Mouse (Mus musculus) lung, adult 18-20 months (tissue): ENCODE results near the gene Nr0b2.
A peak's percentile ranks its signal among the peaks of the same experiment; 100 is the strongest.

ENCODE experiments used
- DNase-seq, 2 experiments: peaks; one replicate each; pipeline ENCODE4 v3.0.0; 2022; ENCODE audit warnings: mixed read lengths in 2 of 2

Gene Nr0b2

GRCm38 (mm10) chr4:133563123-133563571 lies 10.0 kb downstream of the Nr0b2 start:
- DNase-seq = no peak

DNA sequence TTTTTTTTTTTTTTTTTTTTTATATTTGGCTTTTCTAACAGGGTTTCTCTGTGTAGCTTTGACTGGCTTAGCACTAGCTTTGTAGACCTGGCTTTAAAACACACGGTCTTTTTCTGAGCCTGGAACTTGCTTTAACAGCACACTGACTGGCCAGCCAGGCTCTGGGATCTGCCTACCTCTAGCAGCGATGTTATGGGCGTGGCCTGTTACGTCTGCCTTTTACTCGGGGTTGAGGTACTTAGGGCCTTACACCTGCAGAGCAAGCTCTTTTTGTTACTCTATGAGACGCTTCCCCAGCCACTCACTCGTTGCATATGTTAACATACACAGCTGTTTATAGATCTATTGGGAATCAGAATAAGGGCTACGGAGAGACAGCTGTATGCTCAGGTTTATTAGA lies 14.1 kb downstream of the Nr0b2 start:
- no peak for DNase-seq

DNA sequence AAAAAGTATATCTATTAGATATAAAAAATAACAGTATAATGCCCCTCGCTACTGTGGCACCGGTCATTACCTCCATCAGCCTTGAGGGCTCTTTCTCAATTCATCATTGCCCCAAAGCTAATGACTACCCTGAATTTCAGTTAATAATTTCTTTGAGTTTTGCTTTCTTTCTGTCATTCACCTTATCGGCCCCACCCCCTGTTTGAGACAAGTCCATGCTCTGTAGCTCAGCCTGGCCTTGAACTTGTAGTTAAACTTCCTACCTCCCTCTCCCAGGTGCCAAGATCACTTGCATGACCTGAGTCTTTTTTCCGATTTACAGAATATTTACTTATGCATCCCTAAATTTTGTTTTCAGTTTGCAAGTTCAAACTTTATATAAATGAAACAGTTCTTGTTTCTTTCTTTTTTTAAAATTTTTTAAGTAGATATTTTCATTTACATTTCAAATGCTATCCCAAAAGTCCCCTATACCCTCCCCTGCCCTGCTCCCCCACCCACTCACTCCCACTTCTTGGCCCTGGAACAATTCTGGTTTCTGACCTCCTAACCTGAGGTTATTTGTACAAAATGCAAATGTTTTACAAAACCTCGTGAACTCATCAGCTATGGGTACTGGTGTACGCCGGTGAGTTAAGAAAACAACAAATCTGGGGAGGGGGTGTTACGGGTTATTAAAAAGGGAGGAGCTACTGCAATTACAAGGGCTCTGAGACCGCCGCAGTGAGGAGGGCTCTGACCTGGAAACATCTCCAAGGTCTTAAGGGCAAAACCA lies 16.3 kb downstream of the Nr0b2 start:
- no peak for DNase-seq

DNA sequence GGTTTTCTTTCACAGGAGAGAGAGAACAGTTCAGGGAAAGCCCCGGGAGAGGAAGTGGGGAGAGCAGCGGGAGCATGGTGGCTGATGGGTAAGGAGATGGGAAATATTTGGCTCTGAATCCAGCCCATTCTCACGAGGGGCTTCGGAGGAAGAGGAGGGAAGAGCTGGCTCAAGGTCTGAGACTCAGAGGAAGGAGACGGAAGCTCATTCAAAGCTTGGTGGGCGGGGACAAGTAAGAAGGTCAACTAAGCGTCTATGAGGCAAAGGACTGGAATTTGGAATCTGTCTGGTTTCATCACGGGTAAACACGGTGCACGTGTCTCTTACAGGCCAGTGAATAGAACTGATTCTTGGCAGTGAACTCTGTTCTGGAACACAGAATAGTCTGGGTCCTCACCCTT lies 16.9 kb downstream of the Nr0b2 start:
- no peak for DNase-seq

DNA sequence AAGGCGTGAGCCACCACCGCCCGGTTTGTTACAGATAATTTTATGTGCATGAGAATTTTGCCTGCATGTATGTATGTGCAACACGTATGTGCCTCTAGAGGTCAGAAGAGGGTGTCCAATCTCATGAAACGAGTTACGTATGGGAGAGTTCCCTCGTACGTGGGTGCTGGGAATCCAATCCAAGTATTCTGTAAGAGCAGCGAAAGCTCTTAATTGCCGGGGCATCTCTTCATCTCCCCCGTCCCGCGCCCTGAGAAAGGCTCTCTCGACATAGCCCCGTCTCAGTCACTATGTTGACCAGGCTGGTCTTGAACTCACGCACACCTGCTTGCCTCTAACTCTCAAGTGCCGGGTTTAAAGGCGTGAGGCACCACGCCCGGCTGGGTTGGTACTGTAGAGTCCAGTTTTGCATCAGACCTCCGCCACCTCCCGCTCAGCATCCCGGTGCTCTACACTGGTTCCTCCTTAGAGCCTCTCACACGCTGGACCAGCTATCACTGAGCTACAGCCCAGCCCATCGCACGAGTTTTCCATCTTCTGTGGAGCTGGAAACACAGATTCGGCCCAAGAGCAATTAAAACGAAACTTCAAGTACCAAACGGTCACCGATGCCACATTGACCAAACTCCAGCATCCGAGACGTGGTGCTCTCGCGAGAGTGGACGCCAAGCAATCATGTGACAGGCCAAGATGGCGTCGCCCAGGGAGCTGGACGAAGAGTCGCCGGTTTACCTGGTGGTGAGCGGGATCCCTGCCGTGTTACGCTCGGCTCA lies 21.1 kb downstream of the Nr0b2 start, which contains the start of gene Gpatch3:
Gene Gpatch3 (plus strand): TSS at position 676 of the 773 bp plus-strand sequence.
- peak; percentile 92 to 94 for DNase-seq

DNA sequence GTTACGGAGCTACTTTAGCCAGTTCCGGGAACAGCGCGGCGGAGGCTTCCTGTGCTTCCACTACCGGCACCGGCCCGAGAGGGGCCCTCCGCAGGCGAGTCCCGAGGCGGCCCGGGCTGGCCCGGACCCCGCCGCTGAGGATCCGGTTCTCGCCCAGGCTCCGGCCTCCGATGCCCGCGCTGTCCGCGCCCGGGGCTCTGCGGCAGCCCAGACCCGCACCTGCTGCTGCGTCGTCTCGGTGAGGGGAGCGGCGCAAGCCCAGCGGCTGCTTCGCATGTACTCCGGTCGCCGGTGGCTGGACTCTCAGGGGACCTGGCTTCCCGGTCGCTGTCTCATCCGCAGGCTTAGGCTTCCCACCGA lies 21.6 kb downstream of the Nr0b2 start:
- no peak for DNase-seq

DNA sequence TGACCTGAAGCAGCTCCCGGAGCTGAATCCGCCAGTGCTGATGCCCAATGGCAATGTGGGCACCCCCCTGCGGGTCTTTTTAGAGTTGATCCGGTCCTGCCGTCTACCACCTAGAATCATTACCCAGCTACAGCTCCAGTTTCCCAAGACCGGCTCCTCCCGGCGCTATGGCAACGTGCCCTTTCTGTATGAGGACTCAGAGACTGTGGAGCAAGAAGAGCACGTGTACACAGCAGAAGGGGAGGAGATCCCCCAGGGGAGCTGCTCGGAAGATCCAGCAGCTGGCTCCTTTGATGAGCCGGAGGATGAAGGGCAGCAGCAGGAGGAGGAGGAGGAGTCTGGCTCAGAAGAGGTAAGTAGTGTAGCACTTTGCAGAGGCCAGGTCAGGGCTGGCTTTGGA lies 24.8 kb downstream of the Nr0b2 start:
- no peak for DNase-seq

GRCm38 (mm10) chr4:133583690-133584058 lies 30.5 kb downstream of the Nr0b2 start:
- DNase-seq = no peak

DNA sequence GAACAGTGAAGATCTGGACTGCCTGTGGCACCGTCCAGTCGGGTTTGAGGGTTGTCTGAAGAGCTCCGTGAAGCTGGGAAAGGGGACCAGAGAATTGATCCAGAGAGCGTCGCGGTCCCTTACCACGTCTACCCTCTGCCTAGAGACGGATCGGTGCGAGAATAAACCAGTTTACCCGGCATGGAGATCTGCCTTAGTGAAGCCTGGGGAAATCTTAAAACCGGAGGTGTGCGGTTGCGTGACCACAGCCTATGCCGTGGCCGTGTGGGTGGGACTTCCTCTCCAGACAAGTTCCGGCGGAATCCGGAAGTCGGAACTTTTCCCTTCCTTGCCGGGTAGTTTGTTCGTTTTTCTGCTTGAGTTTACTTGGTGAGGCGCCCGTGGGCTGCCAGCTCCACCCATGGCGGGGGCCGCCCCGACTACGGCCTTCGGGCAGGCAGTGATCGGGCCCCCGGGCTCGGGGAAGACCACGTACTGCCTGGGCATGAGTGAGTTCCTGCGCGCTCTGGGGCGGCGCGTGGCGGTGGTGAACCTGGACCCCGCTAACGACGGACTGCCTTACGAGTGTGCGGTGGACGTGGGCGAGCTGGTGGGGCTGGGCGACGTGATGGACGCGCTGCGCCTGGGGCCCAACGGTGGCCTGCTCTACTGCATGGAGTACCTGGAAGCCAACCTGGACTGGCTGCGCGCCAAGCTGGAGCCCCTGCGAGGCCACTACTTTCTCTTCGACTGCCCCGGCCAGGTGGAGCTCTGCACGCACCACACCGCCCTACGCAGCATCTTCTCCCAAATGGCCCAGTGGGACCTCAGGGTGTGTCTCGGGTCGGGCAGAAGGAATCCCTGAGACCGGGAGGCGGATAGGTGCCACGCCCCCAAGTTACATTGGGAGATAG lies 31.1 kb downstream of the Nr0b2 start, which contains the start of gene Gpn2:
Gene Gpn2 (plus strand): TSS at position 304 of the 893 bp plus-strand sequence.
- peak; percentile 85 to 87 for DNase-seq

GRCm38 (mm10) chr4:133592570-133592969 lies 39.4 kb downstream of the Nr0b2 start:
- DNase-seq = peak; percentile 66 to 72

DNA sequence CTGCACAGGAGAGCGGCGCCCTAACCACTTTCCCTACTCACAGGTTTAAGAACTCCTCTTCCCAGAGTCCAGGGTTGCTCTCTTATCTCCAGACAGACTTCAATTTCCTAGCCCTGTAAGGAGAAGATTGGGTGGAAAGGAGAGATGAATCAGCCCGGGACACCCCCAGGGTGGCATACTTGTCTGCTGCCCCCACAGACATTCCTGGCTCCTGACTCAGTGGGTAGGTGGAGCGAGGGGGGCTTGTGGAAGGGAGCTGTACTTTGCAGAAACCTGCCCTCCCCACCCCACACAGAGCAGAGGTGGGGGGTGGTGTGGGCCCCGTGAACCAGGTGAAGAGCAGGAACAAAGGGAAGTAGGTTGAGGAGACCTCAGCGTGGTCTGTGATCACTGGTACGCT lies 42.4 kb downstream of the Nr0b2 start:
- no peak for DNase-seq

GRCm38 (mm10) chr4:133596084-133596483 lies 42.9 kb downstream of the Nr0b2 start:
- no peak for DNase-seq

DNA sequence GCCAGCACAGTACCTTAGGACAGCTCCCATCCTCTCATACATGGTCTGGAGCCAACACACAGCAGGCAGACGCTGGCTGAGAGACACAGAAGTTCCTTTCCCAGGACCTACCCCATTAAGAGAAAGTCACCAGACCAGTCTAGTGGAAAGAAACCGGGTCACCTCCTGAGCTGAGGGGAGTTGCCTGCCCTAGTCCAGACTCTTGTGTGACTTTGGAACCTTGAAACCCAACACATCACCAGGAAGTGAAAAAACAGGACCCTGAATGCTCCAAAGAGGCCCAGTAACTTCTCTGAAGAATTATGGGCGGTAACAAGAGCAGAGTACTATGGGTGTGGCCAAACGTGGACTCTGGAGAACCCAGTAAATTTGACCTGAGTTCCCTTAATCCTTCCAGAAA lies 45.4 kb downstream of the Nr0b2 start:
- peak; percentile 26 to 65 for DNase-seq

DNA sequence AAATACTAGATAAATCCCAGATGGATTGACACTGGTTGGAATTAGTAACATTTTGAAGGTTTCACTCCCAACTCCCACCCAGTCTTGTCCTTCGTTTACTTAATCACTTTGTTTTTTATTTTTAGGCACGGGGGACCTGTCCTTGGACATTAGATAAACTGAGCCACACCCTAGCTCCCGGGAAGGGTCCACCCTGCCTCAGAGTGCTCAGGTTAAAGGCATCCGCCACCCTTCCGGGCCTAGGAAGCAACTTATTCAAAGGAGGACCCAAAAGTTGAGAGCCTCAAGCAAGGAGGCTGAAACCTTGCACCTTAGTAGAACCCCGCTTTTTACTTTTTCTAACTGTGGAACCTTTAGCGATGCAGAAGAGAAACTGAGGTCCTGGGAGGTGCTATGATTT lies 45.9 kb downstream of the Nr0b2 start:
- no peak for DNase-seq

DNA sequence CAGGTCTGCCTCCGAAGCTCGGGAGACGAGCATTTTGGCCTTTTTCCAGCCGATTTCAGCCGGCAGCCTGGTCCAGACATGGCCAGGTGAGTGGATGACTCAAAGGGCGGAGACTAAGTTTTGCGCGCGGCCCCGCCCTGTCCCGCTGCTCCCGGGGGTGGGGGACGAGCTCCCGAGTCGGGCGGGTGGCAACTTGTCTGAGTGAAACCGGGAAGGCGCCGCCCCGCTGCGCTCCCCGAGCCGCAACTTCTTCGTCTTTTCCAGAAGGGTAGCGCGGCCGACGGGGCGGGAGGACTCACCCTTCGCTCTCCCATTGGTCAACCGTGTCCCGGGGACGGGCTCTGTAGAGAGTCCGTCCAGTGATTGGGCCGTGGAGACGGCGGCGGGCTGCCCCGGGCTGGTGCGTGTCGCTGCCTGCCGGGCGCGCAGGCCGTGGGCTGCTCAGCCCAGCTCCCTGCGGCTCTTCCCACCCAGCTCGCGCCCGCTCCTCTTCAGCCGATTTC lies 46.4 kb downstream of the Nr0b2 start:
- DNase-seq = peak; percentile 98

GRCm38 (mm10) chr4:133600306-133600705 lies 47.1 kb downstream of the Nr0b2 start:
- no peak for DNase-seq

DNA sequence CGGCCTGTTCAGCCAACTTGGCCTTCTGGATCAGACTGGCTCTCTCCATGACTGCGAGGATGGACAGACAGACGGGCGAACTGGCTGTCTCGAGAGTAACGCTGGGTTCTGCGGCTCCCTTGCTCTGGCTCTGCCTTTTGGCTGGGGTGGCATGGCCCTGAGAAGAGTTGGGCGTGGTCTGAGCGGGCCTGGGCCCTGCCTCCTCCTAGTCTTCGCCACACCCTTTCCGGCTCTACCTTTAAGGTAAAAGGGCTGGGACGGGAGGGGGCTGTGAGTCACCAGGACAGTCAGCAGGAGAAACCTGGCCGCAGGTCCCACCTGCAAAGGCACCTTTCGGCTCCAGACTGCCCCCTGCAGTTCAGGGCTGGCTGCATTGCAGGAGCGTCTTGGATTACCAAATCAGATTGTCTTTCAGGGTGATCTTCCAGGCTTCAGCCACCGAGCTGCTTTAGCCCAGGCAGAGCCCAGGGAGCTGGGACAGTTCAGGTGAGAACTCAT lies 48.6 kb downstream of the Nr0b2 start, which contains the start of gene Sfn:
Gene Sfn (minus strand): TSS at position 448 of the 498 bp plus-strand sequence.
- DNase-seq = peak; percentile 86 to 92

DNA sequence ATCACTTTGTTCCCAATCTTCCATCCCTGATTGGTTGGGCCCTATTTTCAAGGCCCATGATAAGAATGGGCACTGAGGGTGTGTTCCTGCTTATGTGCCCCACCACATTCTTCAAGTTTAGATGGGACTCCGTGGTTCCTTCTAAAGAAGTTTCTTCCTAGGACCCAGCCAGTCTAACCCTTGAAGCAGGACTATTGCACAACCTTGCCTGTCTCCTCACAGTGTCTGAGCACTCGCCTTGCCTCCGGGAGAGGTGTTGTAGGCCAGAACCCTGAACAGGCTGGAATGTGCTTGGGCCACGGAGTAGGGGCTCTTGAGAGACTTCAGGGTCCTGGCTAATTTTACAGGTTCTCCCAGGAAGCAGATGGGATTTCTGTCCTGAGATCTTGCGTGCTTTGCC lies 49.9 kb downstream of the Nr0b2 start:
- DNase-seq = peak in 1 of 2 experiments; percentile 55

DNA sequence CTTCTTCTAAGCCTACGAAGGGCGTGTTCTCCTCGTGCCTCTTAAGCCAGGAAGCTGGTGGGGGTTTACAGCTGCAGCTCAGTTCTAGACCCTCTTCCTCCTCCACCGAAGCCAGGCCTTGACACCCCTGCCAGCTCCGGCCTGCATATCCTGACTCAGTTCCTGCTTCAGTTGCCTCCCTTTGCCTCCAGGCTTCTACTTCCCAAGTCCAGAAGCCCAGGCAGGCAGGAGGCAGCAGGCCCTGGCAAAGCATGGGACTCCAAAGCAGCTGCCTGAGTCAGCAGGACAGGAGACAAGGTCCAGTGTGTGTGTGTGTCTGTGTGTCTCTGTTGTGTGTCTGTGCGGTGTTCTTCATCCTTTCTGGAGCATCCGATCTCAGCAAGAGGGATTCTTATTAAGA lies 51.0 kb downstream of the Nr0b2 start:
- no peak for DNase-seq

GRCm38 (mm10) chr4:133604856-133605255 lies 51.7 kb downstream of the Nr0b2 start:
- no peak for DNase-seq

DNA sequence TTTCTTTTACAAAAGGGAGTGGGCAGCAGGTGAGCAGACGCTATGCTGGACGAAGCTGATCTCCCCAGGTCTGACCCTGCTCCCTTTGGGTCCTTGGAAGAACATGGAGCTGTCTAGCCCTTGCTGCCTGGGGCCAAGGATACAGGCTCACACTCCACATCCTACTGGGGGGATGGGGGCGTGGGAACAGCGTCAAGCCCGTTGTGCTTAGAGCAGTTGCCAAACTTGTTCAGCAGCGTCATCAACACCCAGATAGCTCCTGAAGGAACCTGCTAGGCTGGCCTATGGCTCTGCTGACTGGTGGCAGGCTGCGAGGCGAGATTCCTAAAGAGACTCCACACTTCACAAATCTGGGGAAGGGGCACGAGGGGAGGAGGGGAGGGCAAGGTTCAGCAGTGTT lies 52.2 kb downstream of the Nr0b2 start:
- DNase-seq = peak; percentile 58 to 79
